Mouse (Mus musculus): ENCODE data around the gene Otog. TPM values are rescaled to one million over a fixed set of nuclear protein-coding genes. Genes with fewer than 3 reads are reported as not detected.

Gene Otog
- total RNA-seq (2022), result under 1 TPM; 0.39 to 0.88 (median 0.65) TPM

GRCm38 (mm10) chr7:46240696-46241095 is at the start of gene Otog:
TSS of gene Otog (plus strand) at chr7:46240987.
- DNase-seq (ENCODE audit: low spot score in 2 of 2), result no peak

GRCm38 (mm10) chr7:46195356-46195755 is 45.4 kb upstream of the Otog start:
- peak in 1 of 2 experiments; percentile 24 for DNase-seq (ENCODE audit: low spot score in 2 of 2)

GRCm38 (mm10) chr7:46200021-46200420 is 40.8 kb upstream of the Otog start:
- DNase-seq (ENCODE audit: low spot score in 2 of 2), result no peak

GRCm38 (mm10) chr7:46201649-46202048 is 39.1 kb upstream of the Otog start:
- no peak for DNase-seq (ENCODE audit: low spot score in 2 of 2)

GRCm38 (mm10) chr7:46204046-46204471 is 36.7 kb upstream of the Otog start:
- peak; percentile 63 to 70 for DNase-seq (ENCODE audit: low spot score in 2 of 2)

- peak; percentile 24 to 41 for DNase-seq (ENCODE audit: low spot score in 2 of 2)
These were observed 36.0 kb upstream of the Otog start for GRCm38 (mm10) chr7:46204775-46205174.

GRCm38 (mm10) chr7:46208131-46208530 is 32.7 kb upstream of the Otog start:
- no peak for DNase-seq (ENCODE audit: low spot score in 2 of 2)

- DNase-seq (ENCODE audit: low spot score in 2 of 2), result no peak
These were observed 30.5 kb upstream of the Otog start for GRCm38 (mm10) chr7:46210276-46210675.

- DNase-seq (ENCODE audit: low spot score in 2 of 2), result no peak
These were observed 24.3 kb upstream of the Otog start for GRCm38 (mm10) chr7:46216481-46216880.

- no peak for DNase-seq (ENCODE audit: low spot score in 2 of 2)
These were observed 22.4 kb upstream of the Otog start for GRCm38 (mm10) chr7:46218415-46218814.

GRCm38 (mm10) chr7:46220591-46221129 is 20.1 kb upstream of the Otog start:
- no peak for DNase-seq (ENCODE audit: low spot score in 2 of 2)

- DNase-seq (ENCODE audit: low spot score in 2 of 2), result peak; percentile 28 to 50
These were observed 14.5 kb upstream of the Otog start for GRCm38 (mm10) chr7:46226253-46226652.

- DNase-seq (ENCODE audit: low spot score in 2 of 2), result peak; percentile 55 to 65
These were observed 13.9 kb upstream of the Otog start for GRCm38 (mm10) chr7:46226936-46227335.

- DNase-seq (ENCODE audit: low spot score in 2 of 2), result no peak
These were observed 4.8 kb upstream of the Otog start for GRCm38 (mm10) chr7:46235948-46236347.

GRCm38 (mm10) chr7:46236363-46236762 is 4.4 kb upstream of the Otog start:
- no peak for DNase-seq (ENCODE audit: low spot score in 2 of 2)

GRCm38 (mm10) chr7:46237192-46237591 is 3.6 kb upstream of the Otog start:
- DNase-seq (ENCODE audit: low spot score in 2 of 2), result no peak

- peak in 1 of 2 experiments; percentile 34 for DNase-seq (ENCODE audit: low spot score in 2 of 2)
These were observed 2.4 kb upstream of the Otog start, which contains the start of gene Ush1c for GRCm38 (mm10) chr7:46238346-46238745. TSS of gene Ush1c (minus strand) at chr7:46238503.

GRCm38 (mm10) chr7:46240091-46240490 is 696 bp upstream of the Otog start:
- DNase-seq (ENCODE audit: low spot score in 2 of 2), result no peak

GRCm38 (mm10) chr7:46246876-46247275 is 6.1 kb downstream of the Otog start:
- DNase-seq (ENCODE audit: low spot score in 2 of 2), result no peak

- DNase-seq (ENCODE audit: low spot score in 2 of 2), result no peak
These were observed 6.8 kb downstream of the Otog start for GRCm38 (mm10) chr7:46247606-46248005.

GRCm38 (mm10) chr7:46251841-46252240 is 11.1 kb downstream of the Otog start:
- DNase-seq (ENCODE audit: low spot score in 2 of 2), result no peak

- no peak for DNase-seq (ENCODE audit: low spot score in 2 of 2)
These were observed 35.4 kb downstream of the Otog start for GRCm38 (mm10) chr7:46276156-46276555.

GRCm38 (mm10) chr7:46279946-46280345 is 39.2 kb downstream of the Otog start:
- no peak for DNase-seq (ENCODE audit: low spot score in 2 of 2)

- DNase-seq (ENCODE audit: low spot score in 2 of 2), result no peak
These were observed 40.1 kb downstream of the Otog start for GRCm38 (mm10) chr7:46280896-46281295.
